Mouse (Mus musculus) lung, adult 2 months (tissue): ENCODE data around the gene Neu1.

Experiments used
- CTCF ChIP-seq: fragments of 200-500 bp; IDR thresholded peaks from 2 replicates; pipeline ENCODE4 v1.5.1; 2011; ENCODE audit warnings: mild to moderate bottlenecking, low read length, control low read depth; ENCODE audit not compliant: insufficient read depth
- POLR2A ChIP-seq: fragments of 200-500 bp; IDR thresholded peaks from 2 replicates; pipeline ENCODE4 v1.6.1; 2011; ENCODE audit warnings: low read depth, mild to moderate bottlenecking, control low read depth, low read length, borderline replicate concordance; ENCODE audit errors: extremely low read depth

DNA sequence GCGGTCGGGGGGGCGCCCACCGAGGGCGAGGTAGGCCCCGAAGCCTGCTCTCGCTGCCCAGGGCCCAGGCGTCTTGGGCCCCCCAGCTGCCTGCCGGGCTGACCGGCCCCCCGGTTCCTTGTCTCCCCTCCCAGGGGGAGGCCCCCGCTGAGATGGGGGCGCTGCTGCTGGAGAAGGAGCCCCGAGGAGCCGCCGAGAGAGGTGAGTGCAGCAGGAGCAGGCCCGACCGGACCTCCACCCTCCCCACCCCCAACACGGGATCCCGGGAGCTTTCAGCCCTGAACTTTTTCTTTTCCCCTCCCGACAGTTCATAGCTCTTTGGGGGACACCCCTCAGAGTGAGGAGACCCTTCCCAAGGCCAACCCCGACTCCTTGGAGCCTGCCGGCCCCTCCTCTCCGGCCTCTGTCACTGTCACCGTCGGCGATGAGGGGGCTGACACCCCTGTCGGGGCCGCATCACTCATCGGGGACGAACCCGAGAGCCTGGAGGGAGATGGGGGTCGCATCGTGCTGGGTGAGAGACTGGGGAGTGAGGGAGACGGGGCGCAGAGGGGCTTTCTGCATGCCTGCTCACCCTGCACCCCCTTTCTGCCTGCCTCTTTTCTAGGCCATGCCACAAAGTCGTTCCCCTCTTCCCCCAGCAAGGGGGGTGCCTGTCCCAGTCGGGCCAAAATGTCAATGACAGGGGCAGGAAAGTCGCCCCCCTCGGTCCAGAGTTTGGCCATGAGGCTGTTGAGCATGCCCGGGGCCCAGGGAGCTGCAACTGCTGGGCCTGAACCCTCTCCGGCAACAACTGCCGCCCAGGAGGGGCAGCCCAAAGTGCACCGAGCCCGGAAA lies 31.8 kb upstream of the Neu1 start:
- TF ChIP-seq CTCF (no peak), POLR2A (0 out of 2 replicates have a peak, but pooled peaks have one; percentile 13)
